Mouse (Mus musculus): ENCODE measurements around the gene Dync2li1.

DNA sequence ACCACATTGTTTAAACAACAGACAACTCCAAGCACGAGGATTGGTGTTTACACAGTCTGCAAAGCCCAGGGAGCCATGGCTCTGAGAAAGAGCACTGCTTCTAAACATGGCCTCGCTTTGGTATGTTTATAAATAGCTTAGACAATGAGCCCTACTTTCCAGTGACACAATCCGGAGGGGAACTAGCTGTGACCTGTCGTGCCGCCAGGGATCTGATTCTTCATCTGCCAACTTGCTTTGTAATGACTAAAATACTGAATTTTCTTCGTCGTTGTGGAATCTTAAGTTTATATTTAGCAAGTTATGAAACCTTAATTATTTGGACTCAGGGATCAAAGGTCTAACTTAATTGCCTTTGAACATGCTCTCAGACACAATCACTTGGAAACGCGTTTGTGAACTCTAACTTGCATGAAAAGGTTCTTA is 23.1 kb upstream of the Dync2li1 start:
- TF ChIP-seq CTCF (IDR thresholded peaks at IDR 0.05; ENCODE audit: low read depth, low read length) (no peak), POLR2A (IDR thresholded peaks at IDR 0.05; ENCODE audit: borderline replicate concordance, low read depth, low read length) (no peak)

All from bone marrow macrophage, adult 2 months (primary cell).